Mouse (Mus musculus) heart, embryonic 14.5 days (tissue): ENCODE data around the gene Clybl. TPM values are rescaled to one million over a fixed set of nuclear protein-coding genes. Genes with fewer than 3 reads are reported as not detected.

Source experiments
- ATAC-seq: fragments of 200-750 bp; cut with Nextera tagmentation; 2 replicates; pipeline ENCODE4 v1.8.0; 2017; ENCODE audit warnings: low read depth, moderate TSS enrichment; ENCODE audit not compliant: insufficient number of reproducible peaks, insufficient read depth, low FRiP score
- H3K27ac ChIP-seq, 2 experiments: fragments of 200-500 bp in 1 of 2; fragments of 300-500 bp in 1 of 2; sonication (generic) in 1 of 2; replicated peaks in 1 of 2; 2 replicates each; pipeline ENCODE4 v1.5.1; 2012 to 2014; ENCODE audit warnings: low read depth in 2 of 2, low read length in 2 of 2, control low read depth in 1 of 2, mild to moderate bottlenecking in 1 of 2, mixed read lengths in 1 of 2; ENCODE audit not compliant: control insufficient read depth in 1 of 2, insufficient read depth in 1 of 2
- H3K27me3 ChIP-seq: fragments of 300-500 bp; sonication (generic); 2 replicates; pipeline ENCODE4 v1.6.1; 2014; ENCODE audit warnings: mild to moderate bottlenecking, low read length, control low read depth; ENCODE audit not compliant: control insufficient read depth, insufficient read depth
- H3K36me3 ChIP-seq: fragments of 300-500 bp; sonication (generic); 2 replicates; pipeline ENCODE4 v1.6.1; 2014; ENCODE audit warnings: mild to moderate bottlenecking, control low read depth, low read length, mixed read lengths; ENCODE audit not compliant: control insufficient read depth, insufficient read depth
- H3K4me1 ChIP-seq, 2 experiments: fragments of 200-500 bp in 1 of 2; fragments of 300-500 bp in 1 of 2; sonication (generic) in 1 of 2; 2 replicates each; pipeline ENCODE4 v1.6.1; 2012 to 2014; ENCODE audit warnings: low read length in 2 of 2, control low read depth in 1 of 2, mixed read lengths in 1 of 2; ENCODE audit not compliant: control insufficient read depth in 2 of 2, insufficient read depth in 2 of 2
- H3K4me2 ChIP-seq: fragments of 300-500 bp; sonication (generic); 2 replicates; pipeline ENCODE4 v1.6.1; 2014; ENCODE audit warnings: mild to moderate bottlenecking, low read length
- H3K4me3 ChIP-seq, 2 experiments: fragments of 200-500 bp in 1 of 2; fragments of 300-500 bp in 1 of 2; sonication (generic) in 1 of 2; 2 replicates each; pipeline ENCODE4 v1.5.1; 2012 to 2014; ENCODE audit warnings: low read length in 2 of 2, mild to moderate bottlenecking in 2 of 2, control low read depth in 1 of 2, low read depth in 1 of 2, moderate library complexity in 1 of 2; ENCODE audit not compliant: control insufficient read depth in 1 of 2, insufficient read depth in 1 of 2
- H3K9ac ChIP-seq: fragments of 300-500 bp; sonication (generic); 2 replicates; pipeline ENCODE4 v1.6.1; 2014; ENCODE audit warnings: mild to moderate bottlenecking, low read length
- H3K9me3 ChIP-seq: fragments of 300-500 bp; sonication (generic); 2 replicates; pipeline ENCODE4 v1.6.1; 2016; ENCODE audit warnings: low read length, control low read depth; ENCODE audit not compliant: control insufficient read depth
- WGBS: fragments of 180-500 bp; shearing (Covaris S2); extraction: QIAGEN DNeasy Blood & Tissue Kit; methylation state at CpG from one replicate; pipeline ENCODE4 v1.1.7; 2014; 5-methylcytosine and 5-hydroxymethylcytosine counted together
- polyA plus RNA-seq: library from polyadenylated mRNA; unstranded; fragments of >200 nt; fragmentation: Nextera tagmentation; extraction: Ambion mirVana; gene quantifications from 2 replicates; pipeline ENCODE4 v1.2.1, GENCODE M21; 2014

Clybl gene
- polyA plus RNA-seq, 1 experiment from 2014 or later = 100 TPM

DNA sequence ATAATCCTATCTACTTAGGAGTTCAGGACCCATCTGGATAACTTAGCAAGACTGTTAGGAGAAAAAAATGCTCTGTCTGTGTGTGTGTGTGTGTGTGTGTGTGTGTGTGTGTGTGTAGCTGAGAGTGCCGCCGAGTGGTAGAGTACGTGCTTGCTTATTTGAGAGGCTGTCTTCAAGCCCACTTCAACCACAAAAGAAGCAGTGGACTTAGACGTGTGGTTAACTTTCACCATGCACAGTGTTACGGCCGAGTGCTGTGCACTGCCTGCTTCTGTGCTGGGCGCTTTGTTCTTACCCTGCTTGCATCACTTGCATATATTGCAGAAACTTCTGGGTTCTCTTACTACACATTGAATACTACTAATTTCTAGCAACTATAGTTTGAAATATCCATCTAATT is 23.8 kb upstream of the Clybl start:
- H3K9ac ChIP-seq = no peak overlapping the region
- 83% methylated on average over 7 of the region's 7 CpGs for WGBS
- H3K36me3 ChIP-seq = peaks cover 67% of the 10 kb centered on the region
- no peaks in the 10 kb centered on the region for H3K27me3 ChIP-seq
- no peak overlapping the region for H3K27ac ChIP-seq
- H3K9me3 ChIP-seq = no peaks in the 10 kb centered on the region
- no peak overlapping the region for H3K4me3 ChIP-seq
- no peaks in the 10 kb centered on the region for H3K4me1 ChIP-seq
- H3K4me2 ChIP-seq = no peak overlapping the region
- ATAC-seq = no peak

- H3K27me3 ChIP-seq = no peaks in the 10 kb centered on the region
- H3K4me2 ChIP-seq = no peak overlapping the region
- 0 out of 2 replicates have a peak, but pooled peaks cover 2% of the 10 kb centered on the region for H3K9me3 ChIP-seq
- H3K4me3 ChIP-seq = no peak overlapping the region
- ATAC-seq = no peak
- 100% methylated on average over 1 of the region's 1 CpGs for WGBS
- no peaks in the 10 kb centered on the region for H3K4me1 ChIP-seq
- H3K9ac ChIP-seq = no peak overlapping the region
- peaks cover 35% of the 10 kb centered on the region for H3K36me3 ChIP-seq
- H3K27ac ChIP-seq = no peak overlapping the region
Measured at GRCm38 (mm10) chr14:122160916-122161315, 20.6 kb upstream of the Clybl start.

- ATAC-seq = no peak
- H3K9ac ChIP-seq = no peak overlapping the region
- 86% methylated on average over 7 of the region's 7 CpGs for WGBS
- no peak overlapping the region for H3K4me2 ChIP-seq
- H3K4me1 ChIP-seq = no peaks in the 10 kb centered on the region
- no peak overlapping the region for H3K27ac ChIP-seq
- H3K9me3 ChIP-seq = 0 out of 2 replicates have a peak, but pooled peaks cover 2% of the 10 kb centered on the region
- H3K27me3 ChIP-seq = no peaks in the 10 kb centered on the region
- H3K4me3 ChIP-seq = no peak overlapping the region
- H3K36me3 ChIP-seq = no peaks in the 10 kb centered on the region
Measured at GRCm38 (mm10) chr14:122168912-122169311, 12.6 kb upstream of the Clybl start.

DNA sequence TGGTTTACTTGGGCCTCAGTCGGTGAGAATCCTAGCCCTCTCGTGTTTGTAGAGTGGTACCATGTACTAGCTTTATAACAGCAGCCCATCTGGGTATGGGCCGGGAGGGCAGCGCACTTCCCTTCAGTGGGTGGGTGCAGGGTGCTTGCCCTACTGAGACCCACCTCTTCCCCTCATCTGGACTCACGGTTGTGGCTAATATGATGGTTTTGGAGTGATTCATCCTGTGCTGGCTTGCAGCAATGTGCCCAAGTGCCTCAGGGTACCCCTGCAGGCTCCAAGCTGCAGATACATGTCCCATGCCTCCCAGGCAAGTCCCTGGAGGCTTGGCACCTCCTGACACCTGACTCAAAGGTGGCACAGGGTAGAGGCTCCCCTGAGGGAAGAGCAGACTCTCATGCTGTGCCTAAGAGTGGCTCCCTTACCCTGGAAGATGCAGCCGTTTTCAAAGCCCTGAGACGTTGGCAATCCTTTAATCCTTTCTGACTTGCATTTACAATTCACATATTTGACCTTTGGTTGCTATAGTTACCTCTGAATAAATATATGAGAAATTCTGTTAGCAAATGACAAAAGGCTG is 11.2 kb upstream of the Clybl start:
- Histone ChIP-seq H3K27ac (no peak overlapping the region), H3K27me3 (no peaks in the 10 kb centered on the region), H3K4me2 (no peak overlapping the region), H3K4me1 (no peaks in the 10 kb centered on the region), H3K36me3 (no peaks in the 10 kb centered on the region), H3K9me3 (no peaks in the 10 kb centered on the region), H3K4me3 (no peak overlapping the region), H3K9ac (no peak overlapping the region)
- 83% methylated on average over 7 of the region's 7 CpGs for WGBS
- no peak for ATAC-seq

GRCm38 (mm10) chr14:122171031-122171430 is 10.5 kb upstream of the Clybl start:
- no peak for ATAC-seq
- no peaks in the 10 kb centered on the region for H3K27me3 ChIP-seq
- H3K36me3 ChIP-seq = no peaks in the 10 kb centered on the region
- H3K4me2 ChIP-seq = no peak overlapping the region
- H3K4me3 ChIP-seq = no peak overlapping the region
- H3K9me3 ChIP-seq = no peaks in the 10 kb centered on the region
- H3K9ac ChIP-seq = no peak overlapping the region
- H3K27ac ChIP-seq = no peak overlapping the region
- WGBS = 60% methylated on average over 7 of the region's 7 CpGs
- no peaks in the 10 kb centered on the region for H3K4me1 ChIP-seq

DNA sequence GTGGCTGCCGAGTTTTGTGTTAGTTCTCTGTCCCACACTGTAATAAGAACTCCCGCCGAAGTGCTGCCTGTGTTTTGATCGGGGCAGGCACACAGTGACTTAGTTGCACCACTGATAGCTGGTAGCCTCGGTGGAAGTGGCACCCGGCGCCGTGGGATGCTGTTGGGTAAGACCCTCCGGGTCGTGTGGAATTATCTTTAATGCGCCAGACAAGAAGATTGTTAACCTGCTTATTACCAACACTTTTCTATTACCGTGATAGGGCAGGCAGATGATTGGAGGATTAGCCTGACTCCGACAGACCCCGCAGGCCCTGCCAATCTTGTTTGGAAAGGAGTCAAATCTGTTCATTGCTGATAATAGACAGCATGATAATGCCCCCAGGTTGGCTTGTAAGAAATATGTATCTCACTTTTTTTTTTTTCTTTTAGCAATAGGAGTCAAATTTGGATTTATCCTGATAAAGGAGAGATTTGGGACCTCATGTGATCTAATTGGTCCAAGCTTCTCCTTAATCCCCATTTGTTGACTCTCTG is 5.2 kb upstream of the Clybl start:
- no peak overlapping the region for H3K9ac ChIP-seq
- H3K36me3 ChIP-seq = no peaks in the 10 kb centered on the region
- H3K27me3 ChIP-seq = no peaks in the 10 kb centered on the region
- peaks cover 6 to 9% of the 10 kb centered on the region in 2 experiments; a peak in 2 of 4 replicates for H3K4me1 ChIP-seq
- H3K9me3 ChIP-seq = no peaks in the 10 kb centered on the region
- ATAC-seq = no peak
- no peak overlapping the region for H3K27ac ChIP-seq
- no peak overlapping the region for H3K4me2 ChIP-seq
- WGBS = 77% methylated on average over 14 of the region's 14 CpGs
- H3K4me3 ChIP-seq = no peak overlapping the region

DNA sequence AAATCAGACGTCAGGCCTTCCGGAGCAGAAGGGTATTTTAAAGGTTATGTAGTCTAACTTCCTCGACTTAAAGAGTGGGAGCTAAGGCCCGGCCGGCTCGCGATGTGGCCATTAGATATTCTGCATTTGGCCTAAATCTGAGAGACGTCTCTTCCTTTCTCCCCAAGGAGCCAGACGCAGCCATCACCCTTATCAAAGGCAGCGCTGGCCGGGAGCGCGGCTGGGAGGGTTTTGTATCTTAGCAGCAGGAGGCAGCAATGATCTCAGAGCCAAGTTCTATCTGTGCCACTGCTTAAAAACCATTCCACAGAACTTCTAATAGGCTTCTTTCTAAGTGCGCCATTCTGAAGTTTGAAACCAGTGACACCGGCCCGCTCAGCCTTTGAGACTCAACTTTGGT is 2.2 kb upstream of the Clybl start:
- no peak overlapping the region for H3K4me3 ChIP-seq
- H3K36me3 ChIP-seq = no peaks in the 10 kb centered on the region
- no peak for ATAC-seq
- H3K27me3 ChIP-seq = no peaks in the 10 kb centered on the region
- H3K27ac ChIP-seq = no peak overlapping the region
- H3K9ac ChIP-seq = no peak overlapping the region
- H3K4me2 ChIP-seq = no peak overlapping the region
- no peaks in the 10 kb centered on the region for H3K9me3 ChIP-seq
- peaks cover 6 to 9% of the 10 kb centered on the region in 2 experiments; a peak in 2 of 4 replicates for H3K4me1 ChIP-seq
- 24% methylated on average over 16 of the region's 16 CpGs for WGBS

DNA sequence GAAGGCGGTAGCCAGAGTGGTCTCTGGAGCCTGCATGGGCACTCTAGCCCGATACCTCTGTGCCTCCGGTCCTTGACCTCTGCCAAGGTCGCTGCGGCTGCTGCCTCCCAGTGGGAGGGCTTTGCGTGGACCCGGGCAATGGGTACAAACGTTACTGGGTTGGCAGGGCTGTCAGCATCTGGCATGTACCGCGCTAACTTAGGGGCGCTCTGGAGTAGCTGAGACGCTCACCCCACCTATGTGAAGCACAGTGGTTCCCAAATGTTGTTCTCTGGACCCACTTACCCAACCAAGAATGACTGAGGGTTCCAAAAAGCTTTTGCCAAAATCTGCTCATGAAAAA is 282 bp downstream of the Clybl start:
- Histone ChIP-seq H3K4me1 (peaks cover 6 to 9% of the 10 kb centered on the region in 2 experiments; a peak in 2 of 4 replicates), H3K4me2 (peak overlapping the region; percentile 86), H3K9me3 (no peaks in the 10 kb centered on the region), H3K4me3 (peak overlapping the region; percentile 57 to 91), H3K9ac (peak overlapping the region; percentile 72), H3K27ac (peak overlapping the region; percentile 1 to 74; a peak in 3 of 4 replicates), H3K36me3 (no peaks in the 10 kb centered on the region), H3K27me3 (no peaks in the 10 kb centered on the region)
- WGBS = 0% methylated on average over 12 of the region's 12 CpGs
- peak; percentile 52; the same call in 1 of the 2 replicates for ATAC-seq
